Comparison of ENCODE assay signal across 9 mouse cellular contexts in genomic region chr1:138842756-138843155, GRCm38 (mm10). TPM values are rescaled to one million over a fixed set of nuclear protein-coding genes. Genes with fewer than 3 reads are reported as not detected.
DNase-seq lines count a peak whose midpoint lies in the region; ATAC-seq and TF ChIP-seq lines count a peak whose summit lies in the region.
"Had no signal": no experiment of that assay in that cellular context is flagged by ENCODE, and none has a peak within 500 bp of the region (broad histone marks: within the 10 kb centered on the region; RNA-seq: fewer than 3 reads in every experiment).

No protein-coding gene starts in this region.

- no peaks in the 10 kb centered on the region; the same call in 1 of the 2 replicates for H3K79me2 ChIP-seq in MEL (ENCODE audit: control insufficient read depth, insufficient read depth, low read length, poor library complexity)

- H3K27ac ChIP-seq in heart, embryonic 11.5 days (ENCODE audit: low read depth, low read length) = no peak overlapping the region
- no peak overlapping the region for H3K27ac ChIP-seq in MEL (ENCODE audit: control insufficient read depth, low read depth, low read length)
- H3K27ac ChIP-seq in forebrain, postnatal 0 days (ENCODE audit: low read depth, low read length) = no peak overlapping the region
- peak overlapping the region; percentile 70 for H3K27ac ChIP-seq in midbrain, embryonic 11.5 days (ENCODE audit: low read depth, low read length)
- H3K27ac ChIP-seq in left cerebral cortex, adult 2 months = no peak overlapping the region

- no peak for ATAC-seq in heart, embryonic 11.5 days (replicated peaks; ENCODE audit: insufficient number of reproducible peaks, low FRiP score, low TSS enrichment)
- ATAC-seq in forebrain, postnatal 0 days = no peak
- ATAC-seq in midbrain, embryonic 11.5 days (ENCODE audit: low FRiP score) = no peak
- ATAC-seq in megakaryocyte progenitor cell, adult 5-6 weeks (replicated peaks; ENCODE audit: poor library complexity) = no peak
- ATAC-seq: intestine, postnatal 0 days had no signal

- no peak overlapping the region; the same call in 1 of the 2 replicates for H3K4me3 ChIP-seq in heart, embryonic 11.5 days (ENCODE audit: low read depth, low read length)
- H3K4me3 ChIP-seq in MEL (ENCODE audit: control insufficient read depth in 1 of 2, insufficient read depth in 1 of 2, low read depth in 2 of 2, low read length in 2 of 2) = peak overlapping the region; percentile 60 to 80
- peak overlapping the region; percentile 34; the same call in 1 of the 2 replicates for H3K4me3 ChIP-seq in forebrain, postnatal 0 days (ENCODE audit: low read depth, low read length)
- peak overlapping the region; percentile 42 for H3K4me3 ChIP-seq in midbrain, embryonic 11.5 days (ENCODE audit: low read depth, low read length)
- no peak overlapping the region for H3K4me3 ChIP-seq in left cerebral cortex, adult 2 months

- intact Hi-C loops in left cerebral cortex, adult 2 months (cut with DNase I) = loop anchor here (5.0 kb wide), 1 partner anchor 1895 kb away; no protein-coding TSS in a partner anchor

- no peaks in the 10 kb centered on the region for H3K9me3 ChIP-seq in heart, embryonic 11.5 days (replicated peaks; ENCODE audit: control insufficient read depth, low read length)
- H3K9me3 ChIP-seq in MEL (replicated peaks; ENCODE audit: insufficient read depth, low read length) = no peaks in the 10 kb centered on the region
- no peaks in the 10 kb centered on the region for H3K9me3 ChIP-seq in forebrain, postnatal 0 days (ENCODE audit: low read length)
- H3K9me3 ChIP-seq in midbrain, embryonic 11.5 days (ENCODE audit: control insufficient read depth, low read length) = no peaks in the 10 kb centered on the region

- TF ChIP-seq EP300 in MEL (IDR thresholded peaks at IDR 0.05; ENCODE audit: low read depth in 1 of 2, low read length in 2 of 2) = no peak

- no peak for TF ChIP-seq POLR2A in MEL (IDR thresholded peaks at IDR 0.05; ENCODE audit: control insufficient read depth in 1 of 2, insufficient read depth in 1 of 2, low read depth in 1 of 2, low read length in 2 of 2, poor library complexity in 1 of 2)

- H3K4me1 ChIP-seq in heart, embryonic 11.5 days (ENCODE audit: control insufficient read depth, insufficient read depth, low read length) = peaks cover 7% of the 10 kb centered on the region
- no peaks in the 10 kb centered on the region for H3K4me1 ChIP-seq in MEL (ENCODE audit: control insufficient read depth in 1 of 2, insufficient read depth in 2 of 2, low read length in 2 of 2)
- peaks cover 4% of the 10 kb centered on the region for H3K4me1 ChIP-seq in forebrain, postnatal 0 days (ENCODE audit: insufficient read depth)
- peaks cover 13% of the 10 kb centered on the region for H3K4me1 ChIP-seq in midbrain, embryonic 11.5 days (ENCODE audit: control insufficient read depth, insufficient read depth, low read length)

- H3K9ac ChIP-seq in heart, embryonic 11.5 days (ENCODE audit: low read depth, low read length) = no peak overlapping the region
- H3K9ac ChIP-seq in MEL (ENCODE audit: control insufficient read depth, low read depth, low read length, poor library complexity, severe bottlenecking) = peak overlapping the region; percentile 33
- H3K9ac ChIP-seq in forebrain, postnatal 0 days = peak overlapping the region; percentile 46; the same call in 1 of the 2 replicates
- H3K9ac ChIP-seq in midbrain, embryonic 11.5 days (ENCODE audit: low read length) = peak overlapping the region; percentile 74

- WGBS in heart, embryonic 11.5 days (ENCODE audit: insufficient replicate concordance) = 3% methylated on average over 10 of the region's 10 CpGs
- WGBS in forebrain, postnatal 0 days = 3% methylated on average over 10 of the region's 10 CpGs
- WGBS in midbrain, embryonic 11.5 days = under 1% methylated on average over 10 of the region's 10 CpGs

- no peak for TF ChIP-seq CTCF in MEL (IDR thresholded peaks at IDR 0.05 in 2 of 3, conservative IDR thresholded peaks at IDR 0.05 in 1 of 3; ENCODE audit: control insufficient read depth in 1 of 3, insufficient read depth in 1 of 3, low read depth in 2 of 3, low read length in 3 of 3, poor library complexity in 1 of 3, severe bottlenecking in 1 of 3)
- no peak for TF ChIP-seq CTCF in forebrain, postnatal 0 days (IDR thresholded peaks at IDR 0.05; ENCODE audit: low read depth)
- TF ChIP-seq CTCF in left cerebral cortex, adult 2 months (IDR thresholded peaks at IDR 0.05) = no peak

- no peaks in the 10 kb centered on the region for H3K36me3 ChIP-seq in heart, embryonic 11.5 days (ENCODE audit: control insufficient read depth, insufficient read depth, low read length)
- H3K36me3 ChIP-seq in MEL (ENCODE audit: control insufficient read depth in 1 of 2, insufficient read depth in 2 of 2, low read length in 2 of 2) = peaks cover 0 to 2% of the 10 kb centered on the region in 2 experiments; a peak in 1 of 4 replicates
- no peaks in the 10 kb centered on the region for H3K36me3 ChIP-seq in forebrain, postnatal 0 days (ENCODE audit: insufficient read depth)
- H3K36me3 ChIP-seq in midbrain, embryonic 11.5 days (ENCODE audit: control insufficient read depth, insufficient read depth, low read length) = no peaks in the 10 kb centered on the region

- no peak for TF ChIP-seq RAD21 in MEL (IDR thresholded peaks at IDR 0.05; ENCODE audit: low read depth, low read length)

- DNase-seq in heart, adult 8-10 months (ENCODE audit: low spot score) = no peak
- DNase-seq in MEL (ENCODE audit: low read depth, low spot score) = peak; percentile 23
- peak; percentile 56 for DNase-seq in forebrain, postnatal 0 days
- peak; percentile 95 for DNase-seq in midbrain, embryonic 11.5 days (ENCODE audit: low spot score, missing footprints)
- no peak for DNase-seq in urinary bladder, postnatal 4 days (ENCODE audit: low spot score in 2 of 2)
- no peak for DNase-seq in left cerebral cortex, adult 2 months (ENCODE audit: extremely low spot score in 1 of 2, low spot score in 2 of 2)

- peaks cover 73% of the 10 kb centered on the region for H3K27me3 ChIP-seq in heart, embryonic 11.5 days (ENCODE audit: control insufficient read depth, insufficient read depth, low read length)
- no peaks in the 10 kb centered on the region for H3K27me3 ChIP-seq in MEL (ENCODE audit: control insufficient read depth in 1 of 2, insufficient read depth in 2 of 2, low read length in 2 of 2)
- H3K27me3 ChIP-seq in forebrain, postnatal 0 days (ENCODE audit: insufficient read depth, low read length) = peaks cover 43% of the 10 kb centered on the region
- H3K27me3 ChIP-seq in midbrain, embryonic 11.5 days (ENCODE audit: control insufficient read depth, insufficient read depth, low read length) = peaks cover 73% of the 10 kb centered on the region

- peak overlapping the region; percentile 58; the same call in 1 of the 2 replicates for H3K4me2 ChIP-seq in heart, embryonic 11.5 days
- H3K4me2 ChIP-seq in forebrain, postnatal 0 days (ENCODE audit: low read depth) = peak overlapping the region; percentile 50
- H3K4me2 ChIP-seq in midbrain, embryonic 11.5 days = peak overlapping the region; percentile 50

TF ChIP-seq in MEL, 35 proteins besides CTCF, POLR2A, EP300 and RAD21:
- TF ChIP-seq USF1 (IDR thresholded peaks at IDR 0.05; ENCODE audit: low read depth, low read length) (no peak), TCF12 (IDR thresholded peaks at IDR 0.05; ENCODE audit: low read depth, low read length) (no peak), UBTF (IDR thresholded peaks at IDR 0.05; ENCODE audit: borderline replicate concordance, insufficient read depth, low read depth, low read length) (no peak), MAZ (IDR thresholded peaks at IDR 0.05; ENCODE audit: low read depth, low read length) (0 out of 2 replicates have a peak, but pooled peaks have one; percentile 7)

RNA-seq across cellular contexts. Expression of gene Lhx9, which starts 5.6 kb away (rescaled TPM):
- polyA plus RNA-seq in heart, embryonic 11.5 days (2014; fragmentation: Nextera tagmentation; extraction: Ambion mirVana) = 2.0 and 2.5 TPM in 2 replicates
- total RNA-seq in heart, adult 8-10 months (2022) = under 1 TPM in 1 of 4 experiments, not detected in 3; 0.25 TPM
- 0.19 and 0.46 TPM in 2 replicates for total RNA-seq in MEL (2012; rRNA removed)
- polyA plus RNA-seq in MEL (2012; ENCODE audit: insufficient read depth in 1 of 2, insufficient read length in 2 of 2, low read depth in 1 of 2, low replicate concordance in 2 of 2, missing spikeins in 1 of 2) = under 1 TPM in 1 of 2 experiments, not detected in 1; 0.77 TPM
- 19.1 and 30.9 TPM in 2 replicates for total RNA-seq in forebrain, postnatal 0 days (2014; rRNA removed)
- 6.4 and 26.8 TPM in 2 replicates for polyA plus RNA-seq in forebrain, postnatal 0 days (2015; fragmentation: Nextera tagmentation; extraction: Ambion mirVana)
- 43.4 and 48.9 TPM in 2 replicates for polyA plus RNA-seq in midbrain, embryonic 11.5 days (2014; fragmentation: Nextera tagmentation; extraction: Ambion mirVana)
- total RNA-seq in left cerebral cortex, adult 2 months (2021) = 1 to 10 TPM in 1 of 2 experiments, under 1 TPM in 1; 0.48 to 1.2 TPM
- not detected in 2 replicates for total RNA-seq in megakaryocyte progenitor cell, adult 5-6 weeks (2015)
- not detected in 2 replicates for total RNA-seq in megakaryocyte progenitor cell, adult 5-6 weeks (2017)
- polyA plus RNA-seq: intestine, postnatal 0 days had no signal

RNA-seq across cellular contexts. Expression of gene 2310009B15Rik, which starts 13.9 kb away (rescaled TPM):
- polyA plus RNA-seq in heart, embryonic 11.5 days (2014; fragmentation: Nextera tagmentation; extraction: Ambion mirVana) = 27.4 and 28.1 TPM in 2 replicates
- 10 to 100 TPM in 3 of 4 experiments, 1 to 10 TPM in 1; 9.6 to 12.8 (median 10.9) TPM for total RNA-seq in heart, adult 8-10 months (2022)
- total RNA-seq in MEL (2012; rRNA removed) = 10.4 and 12.3 TPM in 2 replicates
- 10 to 100 TPM in 1 of 2 experiments, not detected in 1; 19.3 TPM for polyA plus RNA-seq in MEL (2012; ENCODE audit: insufficient read depth in 1 of 2, insufficient read length in 2 of 2, low read depth in 1 of 2, low replicate concordance in 2 of 2, missing spikeins in 1 of 2)
- total RNA-seq in forebrain, postnatal 0 days (2014; rRNA removed) = 33.0 and 37.4 TPM in 2 replicates
- polyA plus RNA-seq in forebrain, postnatal 0 days (2015; fragmentation: Nextera tagmentation; extraction: Ambion mirVana) = 41.9 and 45.8 TPM in 2 replicates
- polyA plus RNA-seq in midbrain, embryonic 11.5 days (2014; fragmentation: Nextera tagmentation; extraction: Ambion mirVana) = 57.0 and 63.0 TPM in 2 replicates
- total RNA-seq in left cerebral cortex, adult 2 months (2021) = 10 to 100 TPM; 13.0 to 14.5 TPM
- total RNA-seq in megakaryocyte progenitor cell, adult 5-6 weeks (2015) = 21.2 and 25.5 TPM in 2 replicates
- 17.0 and 18.9 TPM in 2 replicates for total RNA-seq in megakaryocyte progenitor cell, adult 5-6 weeks (2017)

Comparison
In these comparisons a context has a peak if more than half of its experiments do, and no peak if none do; other contexts are left out.
1. H3K4me3 ChIP-seq: peak in MEL (2 of 2), forebrain, postnatal 0 days (single experiment) and midbrain, embryonic 11.5 days (single experiment); none in heart, embryonic 11.5 days (single experiment) and left cerebral cortex, adult 2 months (single experiment).
2. DNase-seq: peak in MEL (single experiment), forebrain, postnatal 0 days (single experiment) and midbrain, embryonic 11.5 days (single experiment); none in heart, adult 8-10 months (single experiment), urinary bladder, postnatal 4 days (0 of 2) and left cerebral cortex, adult 2 months (0 of 2).
3. Peak in every context shown above with its lines, with median percentiles within 50 percentile points of each other: H3K4me2 ChIP-seq.